In genomic region chr4:53452976-53453889, GRCm38 (mm10) we compare ENCODE assay signal across 17 mouse cellular contexts. TPM values are rescaled to one million over a fixed set of nuclear protein-coding genes. Genes with fewer than 3 reads are reported as not detected.
DNase-seq lines count a peak whose midpoint lies in the region; ATAC-seq and TF ChIP-seq lines count a peak whose summit lies in the region.
"Had no signal": no experiment of that assay in that cellular context is flagged by ENCODE, and none has a peak within 500 bp of the region (broad histone marks: within the 10 kb centered on the region; RNA-seq: fewer than 3 reads in every experiment).

No protein-coding gene starts in this region.

- H3K4me3 ChIP-seq in heart, embryonic 10.5 days: 0 out of 2 replicates have a peak overlapping the region, but pooled peaks have one; percentile 12
- H3K4me3 ChIP-seq in kidney, embryonic 14.5 days (ENCODE audit: low read length): no peak overlapping the region
- H3K4me3 ChIP-seq in intestine, embryonic 16.5 days (ENCODE audit: low read length): no peak overlapping the region
- no peak overlapping the region for H3K4me3 ChIP-seq in cerebellum, adult 2 months (replicated peaks; ENCODE audit: insufficient read depth, low read depth, low read length)
- H3K4me3 ChIP-seq in forebrain, embryonic 13.5 days: no peak overlapping the region
- H3K4me3 ChIP-seq: forebrain, embryonic 15.5 days; limb, embryonic 13.5 days had no signal

- no peak for TF ChIP-seq CTCF in cerebellum, adult 2 months (IDR thresholded peaks at IDR 0.05; ENCODE audit: borderline replicate concordance, insufficient read depth, low read depth, low read length)

- peaks cover 35% of the 10 kb centered on the region for H3K4me1 ChIP-seq in heart, embryonic 10.5 days
- peaks cover 25% of the 10 kb centered on the region for H3K4me1 ChIP-seq in kidney, embryonic 14.5 days (ENCODE audit: control insufficient read depth, insufficient read depth, low read length)
- H3K4me1 ChIP-seq in intestine, embryonic 16.5 days (ENCODE audit: control insufficient read depth, insufficient read depth, low read length): peaks cover 30% of the 10 kb centered on the region
- peaks cover 8% of the 10 kb centered on the region for H3K4me1 ChIP-seq in cerebellum, adult 2 months (ENCODE audit: control insufficient read depth, insufficient read depth, low read length)
- H3K4me1 ChIP-seq in forebrain, embryonic 13.5 days: peaks cover 7% of the 10 kb centered on the region

- intact Hi-C loops in heart, postnatal 14 days (cut with DNase I): no loop called here

- 35% methylated on average over 10 of the region's 10 CpGs for WGBS in heart, embryonic 10.5 days
- WGBS in kidney, embryonic 14.5 days: 67% methylated on average over 10 of the region's 10 CpGs
- WGBS in intestine, embryonic 16.5 days: 35% methylated on average over 10 of the region's 10 CpGs
- 65% methylated on average over 10 of the region's 10 CpGs for WGBS in cerebellum, adult 2 months
- WGBS in forebrain, embryonic 13.5 days: 46% methylated on average over 10 of the region's 10 CpGs

- DNase-seq in heart, embryonic 10.5 days (ENCODE audit: low spot score): no peak
- no peak for DNase-seq in heart, postnatal 14 days
- no peak for DNase-seq in kidney, postnatal 14 days
- DNase-seq in ES-CJ7 (ENCODE audit: low read depth, low spot score): peak; percentile 69
- no peak for DNase-seq in cerebellum, adult 2 months
- DNase-seq: adrenal gland, adult 8-10 months; B cell, adult 2 months; cerebellum, adult 18-20 months; kidney, adult 11 months; lung, postnatal 14 days; thymus, postnatal 36 days had no signal

- no peaks in the 10 kb centered on the region for H3K27me3 ChIP-seq in heart, embryonic 10.5 days (ENCODE audit: insufficient read depth, poor library complexity, severe bottlenecking)
- no peaks in the 10 kb centered on the region for H3K27me3 ChIP-seq in kidney, embryonic 14.5 days (ENCODE audit: control insufficient read depth, insufficient read depth, low read length)
- H3K27me3 ChIP-seq in intestine, embryonic 16.5 days (replicated peaks; ENCODE audit: control insufficient read depth, insufficient read depth, low read length): no peaks in the 10 kb centered on the region
- no peaks in the 10 kb centered on the region for H3K27me3 ChIP-seq in cerebellum, adult 2 months (ENCODE audit: control insufficient read depth, insufficient read depth, low read length)
- H3K27me3 ChIP-seq in forebrain, embryonic 13.5 days: no peaks in the 10 kb centered on the region
- H3K27me3 ChIP-seq: forebrain, embryonic 15.5 days; limb, embryonic 13.5 days had no signal

- H3K9me3 ChIP-seq in heart, embryonic 10.5 days: no peaks in the 10 kb centered on the region
- H3K9me3 ChIP-seq in kidney, embryonic 14.5 days (ENCODE audit: control insufficient read depth, low read length): no peaks in the 10 kb centered on the region
- H3K9me3 ChIP-seq in intestine, embryonic 16.5 days (ENCODE audit: control insufficient read depth, low read length): no peaks in the 10 kb centered on the region
- H3K9me3 ChIP-seq in forebrain, embryonic 13.5 days (replicated peaks): no peaks in the 10 kb centered on the region
- H3K9me3 ChIP-seq: forebrain, embryonic 15.5 days; G1E; limb, embryonic 13.5 days had no signal

- H3K4me2 ChIP-seq in kidney, embryonic 14.5 days (replicated peaks; ENCODE audit: low read depth, low read length): no peak overlapping the region
- H3K4me2 ChIP-seq in intestine, embryonic 16.5 days (ENCODE audit: low read depth, low read length): 0 out of 2 replicates have a peak overlapping the region, but pooled peaks have one; percentile 4
- H3K4me2 ChIP-seq in forebrain, embryonic 13.5 days: no peak overlapping the region
- H3K4me2 ChIP-seq: forebrain, embryonic 15.5 days; limb, embryonic 13.5 days had no signal

- no peak for ATAC-seq in kidney, embryonic 14.5 days (ENCODE audit: low FRiP score, low TSS enrichment)
- ATAC-seq in intestine, embryonic 16.5 days: peak; percentile 39
- ATAC-seq in forebrain, embryonic 13.5 days: no peak
- ATAC-seq: forebrain, embryonic 15.5 days had no signal

- no peaks in the 10 kb centered on the region for H3K36me3 ChIP-seq in heart, embryonic 10.5 days
- no peaks in the 10 kb centered on the region for H3K36me3 ChIP-seq in kidney, embryonic 14.5 days (ENCODE audit: control insufficient read depth, insufficient read depth, low read length)
- H3K36me3 ChIP-seq in intestine, embryonic 16.5 days (ENCODE audit: control insufficient read depth, insufficient read depth, low read length): no peaks in the 10 kb centered on the region
- H3K36me3 ChIP-seq in forebrain, embryonic 13.5 days (ENCODE audit: poor library complexity, severe bottlenecking): no peaks in the 10 kb centered on the region
- H3K36me3 ChIP-seq: forebrain, embryonic 15.5 days; limb, embryonic 13.5 days had no signal

- peak overlapping the region; percentile 80; the same call in 1 of the 2 replicates for H3K27ac ChIP-seq in heart, embryonic 10.5 days
- H3K27ac ChIP-seq in kidney, embryonic 14.5 days (ENCODE audit: low read depth, low read length): no peak overlapping the region
- peak overlapping the region; percentile 80 for H3K27ac ChIP-seq in intestine, embryonic 16.5 days (ENCODE audit: low read length)
- no peak overlapping the region for H3K27ac ChIP-seq in cerebellum, adult 2 months (ENCODE audit: insufficient read depth, low read length)
- H3K27ac ChIP-seq in forebrain, embryonic 13.5 days: no peak overlapping the region
- H3K27ac ChIP-seq: forebrain, embryonic 15.5 days; limb, embryonic 13.5 days had no signal

- H3K9ac ChIP-seq in kidney, embryonic 14.5 days (ENCODE audit: low read depth, low read length): 0 out of 2 replicates have a peak overlapping the region, but pooled peaks have one; percentile 1
- peak overlapping the region; percentile 44; the same call in 1 of the 2 replicates for H3K9ac ChIP-seq in intestine, embryonic 16.5 days (ENCODE audit: low read depth, low read length)
- H3K9ac ChIP-seq in forebrain, embryonic 13.5 days: no peak overlapping the region
- H3K9ac ChIP-seq: forebrain, embryonic 15.5 days; limb, embryonic 13.5 days had no signal

- no peak for TF ChIP-seq POLR2A in cerebellum, adult 2 months (IDR thresholded peaks at IDR 0.05; ENCODE audit: borderline replicate concordance, insufficient read depth, low read length)

RNA-seq across cellular contexts. Expression of gene Slc44a1, which starts 13.0 kb away (rescaled TPM):
- 15.9 and 16.3 TPM in 2 replicates for polyA plus RNA-seq in heart, embryonic 10.5 days (2016; fragmentation: Nextera tagmentation; extraction: Ambion mirVana)
- 10 to 100 TPM; 43.0 to 47.2 TPM for total RNA-seq in heart, postnatal 14 days (2021)
- 26.8 and 48.8 TPM in 2 replicates for polyA plus RNA-seq in kidney, embryonic 14.5 days (2014; fragmentation: Nextera tagmentation; extraction: Ambion mirVana)
- 17.2 and 22.0 TPM in 2 replicates for polyA plus RNA-seq in intestine, embryonic 16.5 days (2015; fragmentation: Nextera tagmentation; extraction: Ambion mirVana)
- 77.0 and 85.3 TPM in 2 replicates for polyA plus RNA-seq in cerebellum, adult 2 months (2012; rRNA removed)
- 9.5 and 11.5 TPM in 2 replicates for polyA plus RNA-seq in forebrain, embryonic 13.5 days (2015; fragmentation: Nextera tagmentation; extraction: Ambion mirVana)

Comparison
In these comparisons a context has a peak if more than half of its experiments do, and no peak if none do; other contexts are left out.
1. H3K27ac ChIP-seq: peak in heart, embryonic 10.5 days (single experiment) and intestine, embryonic 16.5 days (single experiment); none in kidney, embryonic 14.5 days (single experiment), cerebellum, adult 2 months (single experiment) and forebrain, embryonic 13.5 days (single experiment).